Mouse (Mus musculus) thymus, adult 2 months (tissue): ENCODE data around the gene Cadps2.

Source experiments
- CTCF ChIP-seq: fragments of 200-500 bp; IDR thresholded peaks from 2 replicates; pipeline ENCODE4 v1.5.1; 2012; ENCODE audit warnings: mild to moderate bottlenecking, control low read depth, low read length, moderate library complexity, borderline replicate concordance; ENCODE audit not compliant: control insufficient read depth, poor library complexity, insufficient read depth; ENCODE audit errors: extremely low read depth
- POLR2A ChIP-seq: fragments of 200-500 bp; IDR thresholded peaks from 2 replicates; pipeline ENCODE4 v1.6.1; 2012; ENCODE audit warnings: mild to moderate bottlenecking, low read length, control low read depth, moderate library complexity; ENCODE audit not compliant: control insufficient read depth, poor library complexity, insufficient read depth; ENCODE audit errors: extremely low read depth

- TF ChIP-seq CTCF (no peak), POLR2A (no peak)
Observed at GRCm38 (mm10) chr6:23791822-23792221, 47.4 kb downstream of the Cadps2 start.
